Mouse (Mus musculus): ENCODE data around the gene Plpp3.
A peak's percentile ranks its signal among the peaks of the same experiment; 100 is the strongest.

Plpp3 gene

DNA sequence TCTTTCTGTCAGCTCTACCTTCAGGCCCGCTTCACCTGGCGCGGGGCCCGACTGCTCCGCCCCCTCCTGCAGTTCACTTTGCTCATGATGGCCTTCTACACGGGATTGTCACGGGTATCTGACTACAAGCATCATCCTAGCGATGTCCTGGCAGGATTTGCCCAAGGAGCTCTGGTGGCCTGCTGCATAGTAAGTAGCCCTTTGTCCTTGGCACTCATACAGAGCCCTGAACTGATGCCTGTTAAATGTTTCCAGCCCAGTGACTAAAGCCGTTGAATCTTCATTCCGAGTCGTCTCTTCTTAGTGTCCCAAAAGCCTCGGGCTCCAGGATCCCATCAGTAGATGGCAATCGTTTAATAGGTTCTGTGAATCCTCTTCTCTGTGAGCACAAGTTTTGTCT, 62.2 kb downstream of the Plpp3 start:
- DNase-seq (ENCODE audit: low spot score in 2 of 2): no peak

- no peak for DNase-seq (ENCODE audit: low spot score in 2 of 2)
Measured at GRCm38 (mm10) chr4:105220849-105221248, 63.7 kb downstream of the Plpp3 start.

DNA sequence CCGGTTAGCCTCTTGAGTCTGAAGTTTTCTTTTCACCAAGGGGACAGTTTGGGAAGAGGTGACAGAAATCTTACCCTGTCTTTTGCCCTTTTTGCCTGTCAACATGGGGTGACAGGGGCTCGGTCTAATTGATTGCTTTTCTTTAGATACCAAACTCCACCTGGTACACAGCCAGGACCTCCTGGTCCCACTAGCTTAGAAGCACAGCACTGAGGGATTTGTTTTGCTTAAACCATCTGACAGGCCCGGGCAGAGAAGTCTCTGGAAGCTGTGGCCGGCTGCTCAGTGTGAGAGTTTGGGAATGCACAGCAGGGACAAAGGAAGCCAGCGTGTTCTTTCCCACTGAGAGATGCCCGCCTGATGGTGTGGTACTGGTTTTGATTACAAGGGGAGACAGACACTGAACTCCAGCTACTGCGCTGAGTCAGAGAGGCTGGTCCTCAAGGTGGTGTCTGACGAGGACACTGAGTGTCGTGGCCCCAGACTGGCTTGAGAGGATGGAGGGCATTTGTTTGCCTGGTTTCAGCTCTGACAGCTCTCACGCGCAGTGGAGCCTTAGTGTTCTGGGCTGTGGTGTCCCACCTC, 64.2 kb downstream of the Plpp3 start:
- no peak for DNase-seq (ENCODE audit: low spot score in 2 of 2)

GRCm38 (mm10) chr4:105223101-105223924, 66.2 kb downstream of the Plpp3 start:
- DNase-seq (ENCODE audit: low spot score in 2 of 2): no peak

DNA sequence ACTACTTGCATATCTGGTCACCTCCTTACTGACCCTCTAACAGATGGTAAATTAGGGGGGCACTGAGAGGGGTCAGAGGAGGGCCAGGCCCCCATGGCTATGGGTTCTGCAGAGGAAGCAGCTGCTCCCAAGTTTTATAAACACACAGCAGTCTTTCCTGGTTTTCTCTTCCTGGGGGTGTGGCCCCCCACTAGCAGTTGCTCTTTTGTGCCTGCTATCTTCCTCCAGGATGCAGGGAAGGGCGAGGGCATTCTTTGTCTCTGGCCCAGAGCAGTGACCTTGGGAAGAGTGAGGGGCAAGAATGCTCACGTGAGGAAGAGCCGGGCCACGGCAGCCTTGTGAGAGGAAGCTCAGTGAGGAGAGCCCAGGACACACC, 66.8 kb downstream of the Plpp3 start:
- DNase-seq (ENCODE audit: low spot score in 2 of 2): no peak

DNA sequence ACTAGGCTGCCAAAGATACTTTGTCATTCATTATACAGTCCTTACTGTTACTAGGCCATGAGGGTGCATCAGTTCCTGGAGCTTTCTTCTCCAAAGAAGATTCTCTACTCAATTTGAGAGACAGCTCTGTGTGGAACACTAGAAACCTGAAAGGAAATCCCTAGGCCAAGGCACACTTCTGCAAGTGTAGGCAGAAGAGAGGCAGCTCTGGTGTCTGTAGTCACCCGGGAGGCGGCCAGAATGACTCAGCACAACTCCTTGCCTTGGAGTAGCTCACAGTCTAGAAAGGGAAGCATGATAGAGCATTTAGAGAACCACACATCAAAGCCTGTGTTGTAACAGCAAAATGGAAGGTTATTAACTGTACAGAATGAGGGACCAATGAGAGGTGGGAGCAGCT, 68.4 kb downstream of the Plpp3 start:
- no peak for DNase-seq (ENCODE audit: low spot score in 2 of 2)

GRCm38 (mm10) chr4:105226351-105226750, 69.2 kb downstream of the Plpp3 start:
- DNase-seq (ENCODE audit: low spot score in 2 of 2): no peak

GRCm38 (mm10) chr4:105230127-105230526, 73.0 kb downstream of the Plpp3 start:
- no peak for DNase-seq (ENCODE audit: low spot score in 2 of 2)

- no peak for DNase-seq (ENCODE audit: low spot score in 2 of 2)
Measured at GRCm38 (mm10) chr4:105240233-105240632, 83.1 kb downstream of the Plpp3 start.

DNA sequence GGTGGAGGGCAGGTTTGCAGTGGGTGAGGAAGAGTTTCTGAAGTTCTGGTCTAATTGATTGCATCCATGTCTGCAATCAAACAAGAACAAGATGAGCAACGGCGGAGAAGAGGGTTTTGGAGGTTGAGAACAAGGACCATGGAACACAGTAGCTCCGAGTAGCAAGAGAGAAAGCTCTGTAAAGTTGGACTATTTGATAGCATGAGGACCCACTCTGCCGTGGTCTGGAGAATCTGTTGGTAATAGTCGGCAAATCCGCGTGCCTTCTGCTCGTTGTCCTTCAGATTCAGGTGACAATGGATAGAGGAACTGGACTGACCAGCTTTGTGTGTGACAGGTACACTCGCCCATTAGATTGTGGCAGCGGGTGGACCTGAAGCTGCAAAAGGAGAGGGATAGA, 87.8 kb downstream of the Plpp3 start:
- DNase-seq (ENCODE audit: low spot score in 2 of 2): no peak

DNA sequence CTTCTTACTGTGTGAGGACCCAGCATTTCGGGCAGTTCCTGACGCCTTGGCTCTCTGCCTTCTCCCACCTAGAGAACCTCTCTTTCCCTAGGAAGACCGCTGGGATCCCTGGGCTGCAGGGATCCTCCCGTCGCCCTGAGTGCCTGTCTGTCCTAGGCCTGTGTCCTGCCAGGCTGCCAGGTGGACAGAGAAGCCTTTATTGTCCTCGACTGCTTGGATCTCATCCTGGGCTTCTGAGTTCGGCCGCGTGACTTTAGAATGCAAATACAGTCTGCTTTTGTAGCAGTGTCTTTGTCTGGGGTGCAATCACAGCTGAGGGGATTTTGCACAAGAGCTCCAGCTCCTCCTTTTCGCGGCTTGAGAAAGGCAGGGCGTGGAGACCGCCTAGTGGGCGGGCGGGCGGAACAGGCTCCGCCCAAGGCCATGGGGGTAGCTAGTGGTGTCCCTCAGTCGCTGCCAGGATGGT, 88.4 kb downstream of the Plpp3 start:
- DNase-seq (ENCODE audit: low spot score in 2 of 2): peak; percentile 23 to 38

GRCm38 (mm10) chr4:105246331-105246730, 89.2 kb downstream of the Plpp3 start:
- no peak for DNase-seq (ENCODE audit: low spot score in 2 of 2)

DNA sequence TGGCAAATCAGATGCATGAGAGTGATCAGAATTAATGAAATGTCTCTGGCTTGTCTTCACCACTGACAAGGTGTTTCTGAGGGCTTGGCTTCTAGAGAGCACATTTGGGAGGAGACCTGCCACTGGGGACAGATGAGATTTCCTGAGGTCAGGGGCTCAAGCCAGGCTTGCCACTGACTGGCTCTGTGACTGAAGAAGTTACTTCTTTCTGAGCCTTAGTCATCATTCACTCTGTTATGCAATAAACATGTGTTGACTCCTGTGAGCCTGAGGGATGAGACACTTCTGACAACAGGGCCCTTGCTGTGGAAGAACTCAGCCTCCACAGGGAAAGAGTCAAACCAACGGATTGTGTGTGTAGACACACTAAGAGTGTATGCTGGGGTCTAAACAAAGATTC, 91.0 kb downstream of the Plpp3 start:
- DNase-seq (ENCODE audit: low spot score in 2 of 2): no peak

- DNase-seq (ENCODE audit: low spot score in 2 of 2): no peak
Measured at GRCm38 (mm10) chr4:105249283-105249682, 92.1 kb downstream of the Plpp3 start.

- no peak for DNase-seq (ENCODE audit: low spot score in 2 of 2)
Measured at GRCm38 (mm10) chr4:105250946-105251345, 93.8 kb downstream of the Plpp3 start.

GRCm38 (mm10) chr4:105252044-105252443, 94.9 kb downstream of the Plpp3 start:
- DNase-seq (ENCODE audit: low spot score in 2 of 2): no peak

DNA sequence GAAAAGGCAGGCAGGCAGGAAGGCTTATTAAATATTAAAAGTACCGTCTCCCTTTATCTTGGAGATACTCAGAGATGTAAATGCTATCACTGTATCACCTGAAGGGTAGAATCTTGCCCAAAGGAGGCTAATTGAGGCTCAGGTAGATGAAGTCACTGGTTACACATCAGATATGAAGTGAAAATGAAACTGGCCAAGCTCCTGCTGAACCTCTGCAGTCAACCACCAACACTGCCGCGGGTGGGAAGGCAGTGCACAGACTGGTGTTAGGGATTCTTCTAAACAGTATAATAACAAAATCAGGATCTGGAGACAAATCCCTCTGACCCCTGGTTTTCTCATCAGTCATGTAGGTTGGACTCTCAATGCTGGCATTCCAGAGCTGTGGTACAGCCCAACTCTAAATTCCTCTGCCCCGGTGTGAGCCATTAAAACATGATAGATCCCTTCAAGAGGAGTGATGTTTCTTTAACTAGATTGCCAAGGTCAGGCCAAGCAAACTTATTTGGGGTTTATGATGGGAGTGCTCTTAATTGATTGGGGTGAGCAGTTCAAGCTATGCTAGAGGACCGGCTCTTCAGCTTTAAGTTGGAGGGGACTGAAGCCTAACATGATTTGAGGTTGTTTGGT, 95.5 kb downstream of the Plpp3 start:
- DNase-seq (ENCODE audit: low spot score in 2 of 2): no peak

- no peak for DNase-seq (ENCODE audit: low spot score in 2 of 2)
Measured at GRCm38 (mm10) chr4:105253453-105254341, 96.5 kb downstream of the Plpp3 start.

- DNase-seq (ENCODE audit: low spot score in 2 of 2): no peak
Measured at GRCm38 (mm10) chr4:105254365-105254764, 97.2 kb downstream of the Plpp3 start.

- no peak for DNase-seq (ENCODE audit: low spot score in 2 of 2)
Measured at GRCm38 (mm10) chr4:105255185-105255584, 98.0 kb downstream of the Plpp3 start.

DNA sequence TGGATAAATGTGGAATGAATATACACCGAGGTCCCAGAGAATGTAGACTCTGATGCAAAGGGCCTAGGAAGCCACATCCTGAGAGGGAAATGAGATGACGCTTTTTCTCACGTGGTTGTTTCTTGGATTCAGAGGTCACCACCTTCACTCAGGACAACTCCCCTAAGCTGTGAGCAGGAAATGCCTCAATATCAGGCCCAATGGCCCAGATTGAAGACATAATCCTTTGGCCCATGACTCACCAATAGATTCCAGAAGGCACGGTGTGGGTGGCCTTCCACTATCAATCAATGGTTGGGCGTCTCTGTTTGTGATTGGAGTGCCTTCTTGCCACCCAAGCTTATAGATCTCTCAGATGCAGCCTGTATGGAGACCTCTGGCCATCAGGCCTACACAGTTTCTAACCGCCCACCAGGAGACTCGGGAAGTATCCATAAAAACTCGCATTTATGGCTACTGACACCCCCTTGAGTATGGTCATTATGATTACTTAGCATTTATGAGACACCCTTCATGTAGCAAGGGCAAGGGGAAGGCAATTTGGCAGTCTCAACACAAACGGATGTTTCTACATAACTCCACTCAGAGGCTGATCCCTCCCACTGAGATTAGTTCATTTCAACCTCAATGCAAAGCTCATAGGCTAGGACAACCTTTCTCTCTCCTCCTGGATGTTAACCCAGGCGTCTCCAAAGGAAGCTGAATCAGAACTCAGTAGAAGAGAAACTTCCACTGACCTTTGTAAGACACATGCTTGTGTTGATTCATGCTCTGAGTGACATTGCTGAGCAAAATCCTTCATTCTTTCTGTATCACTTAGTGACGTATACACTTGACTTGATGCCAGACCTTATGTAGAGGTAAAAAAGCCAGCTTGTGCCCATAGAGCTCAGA, 100.8 kb downstream of the Plpp3 start:
- DNase-seq (ENCODE audit: low spot score in 2 of 2): no peak

Data from spleen, postnatal 14 days (tissue).